Mouse (Mus musculus) ovary, postnatal 10 days (tissue): Measurements from ENCODE around the gene Kmt2d.

Experiments
- DNase-seq: peaks from one replicate; pipeline ENCODE4 v3.0.0; 2022; ENCODE audit warnings: low spot score

Kmt2d gene

DNA sequence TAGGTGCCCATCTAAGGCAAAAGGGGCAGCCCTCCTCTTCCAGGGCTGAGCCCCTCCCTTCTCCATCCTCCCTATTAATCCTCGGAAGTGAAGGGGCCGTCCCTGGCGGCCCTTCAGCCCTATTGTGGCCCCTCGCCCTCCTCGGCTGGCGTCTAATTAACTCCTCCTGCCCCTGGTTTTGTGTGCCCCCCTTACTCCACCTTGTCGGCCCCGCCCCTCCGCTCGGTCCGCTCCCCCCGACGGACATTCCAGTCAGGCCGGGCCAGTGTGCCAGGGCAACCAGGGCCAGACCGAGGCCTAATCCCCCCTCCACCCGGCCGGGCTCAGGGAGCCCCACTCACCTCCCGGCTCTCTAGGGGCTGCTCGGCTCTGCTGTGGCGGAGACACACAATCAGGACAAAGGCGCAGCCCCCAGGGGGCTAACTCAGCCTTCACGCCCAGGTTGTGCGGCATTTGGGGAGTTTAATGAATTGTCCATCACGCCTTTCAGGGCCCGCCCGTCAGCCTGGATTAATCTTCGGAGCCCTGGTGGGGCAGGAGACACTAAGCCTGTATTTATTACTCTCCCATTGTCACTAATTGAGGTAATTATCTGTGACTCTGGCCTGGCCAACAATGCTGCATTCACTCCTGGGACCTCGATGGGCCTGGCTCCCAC, 73.0 kb downstream of the Kmt2d start:
- DNase-seq, result no peak

DNA sequence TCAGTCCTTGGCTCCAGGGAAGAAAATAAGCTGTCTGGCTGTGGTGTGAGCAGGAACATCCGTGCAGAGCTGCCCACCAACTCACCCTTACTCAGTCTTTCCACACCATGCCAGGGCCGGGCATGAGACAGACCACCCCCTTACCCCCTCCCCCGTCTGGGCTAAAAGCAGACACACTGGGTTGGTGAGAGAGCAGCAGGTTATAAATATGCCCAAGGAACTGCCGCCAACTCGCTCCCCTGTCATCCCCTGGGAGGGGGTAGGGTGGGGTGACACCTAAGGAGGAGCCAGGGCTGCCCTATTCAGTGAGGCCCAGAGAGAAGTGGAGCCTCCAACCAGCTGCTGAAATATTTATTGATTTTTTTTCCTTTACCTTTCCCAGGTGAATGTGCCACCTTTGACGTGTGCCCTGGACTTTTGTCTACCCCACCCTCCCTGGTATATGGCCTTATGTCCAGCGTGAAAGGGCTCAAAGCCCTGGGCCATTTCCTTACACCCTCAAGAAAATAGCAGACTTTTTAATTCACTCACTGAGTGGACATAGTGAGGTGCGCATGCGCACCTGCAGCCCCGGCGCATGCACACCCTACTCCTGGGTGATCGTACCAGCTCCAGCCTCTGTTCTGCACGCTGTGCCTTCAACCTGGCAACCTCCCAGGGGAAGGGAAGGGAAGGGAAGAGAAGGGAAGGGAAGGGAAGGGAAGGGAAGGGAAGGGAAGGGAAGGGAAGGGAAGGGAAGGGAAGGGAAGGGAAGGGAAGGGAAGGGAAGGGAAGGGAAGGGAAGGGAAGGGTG, 74.0 kb downstream of the Kmt2d start:
- no peak for DNase-seq

DNA sequence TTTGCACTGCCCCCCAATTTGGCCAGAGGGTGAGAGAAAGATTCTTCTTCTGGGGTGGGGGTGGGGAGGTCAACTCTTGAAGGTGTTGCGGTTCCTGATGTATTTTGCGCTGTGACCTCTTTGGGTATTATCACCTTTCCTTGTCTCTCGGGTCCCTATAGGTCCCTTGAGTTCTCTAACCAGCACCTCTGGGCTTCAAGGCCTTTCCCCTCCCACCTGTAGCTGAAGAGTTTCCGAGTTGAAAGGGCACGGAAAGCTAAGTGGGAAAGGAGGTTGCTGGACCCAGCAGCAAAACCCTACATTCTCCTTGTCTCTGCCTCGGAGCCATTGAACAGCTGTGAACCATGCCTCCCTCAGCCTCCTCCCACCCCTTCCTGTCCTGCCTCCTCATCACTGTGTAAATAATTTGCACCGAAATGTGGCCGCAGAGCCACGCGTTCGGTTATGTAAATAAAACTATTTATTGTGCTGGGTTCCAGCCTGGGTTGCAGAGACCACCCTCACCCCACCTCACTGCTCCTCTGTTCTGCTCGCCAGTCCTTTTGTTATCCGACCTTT, 77.8 kb downstream of the Kmt2d start:
- DNase-seq, result no peak

DNA sequence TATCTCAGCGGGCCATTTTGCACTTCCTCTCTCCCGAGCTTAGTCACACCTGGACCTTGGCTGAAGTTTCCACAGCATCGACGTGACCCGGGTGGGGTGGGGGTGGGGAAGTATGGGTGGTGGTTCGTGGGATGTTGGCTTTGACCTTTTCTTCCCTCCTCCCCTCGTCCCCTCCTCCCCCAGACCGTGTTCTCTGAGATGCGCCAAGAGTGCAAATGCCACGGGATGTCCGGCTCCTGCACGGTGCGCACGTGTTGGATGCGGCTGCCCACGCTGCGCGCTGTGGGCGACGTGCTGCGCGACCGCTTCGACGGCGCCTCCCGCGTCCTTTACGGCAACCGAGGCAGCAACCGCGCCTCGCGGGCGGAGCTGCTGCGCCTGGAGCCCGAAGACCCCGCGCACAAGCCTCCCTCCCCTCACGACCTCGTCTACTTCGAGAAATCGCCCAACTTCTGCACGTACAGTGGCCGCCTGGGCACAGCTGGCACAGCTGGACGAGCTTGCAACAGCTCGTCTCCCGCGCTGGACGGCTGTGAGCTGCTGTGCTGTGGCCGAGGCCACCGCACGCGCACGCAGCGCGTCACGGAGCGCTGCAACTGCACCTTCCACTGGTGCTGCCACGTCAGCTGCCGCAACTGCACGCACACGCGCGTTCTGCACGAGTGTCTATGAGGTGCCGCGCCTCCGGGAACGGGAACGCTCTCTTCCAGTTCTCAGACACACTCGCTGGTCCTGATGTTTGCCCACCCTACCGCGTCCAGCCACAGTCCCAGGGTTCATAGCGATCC, 78.6 kb downstream of the Kmt2d start:
- no peak for DNase-seq

DNA sequence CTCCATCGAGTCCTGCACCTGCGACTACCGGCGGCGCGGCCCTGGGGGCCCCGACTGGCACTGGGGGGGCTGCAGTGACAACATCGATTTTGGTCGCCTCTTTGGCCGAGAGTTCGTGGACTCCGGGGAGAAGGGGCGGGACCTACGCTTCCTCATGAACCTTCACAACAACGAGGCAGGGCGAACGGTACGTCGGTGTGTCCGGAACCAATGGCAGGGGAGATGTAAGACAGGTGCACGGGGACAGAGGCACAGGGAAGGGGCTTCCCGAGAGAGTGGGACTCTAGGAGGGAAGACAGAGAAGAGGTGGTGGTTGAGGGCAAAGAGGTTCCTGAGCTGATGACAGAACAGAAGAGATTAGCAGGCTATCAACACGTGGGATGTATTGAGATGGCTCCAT, 79.2 kb downstream of the Kmt2d start:
- DNase-seq, result no peak

DNA sequence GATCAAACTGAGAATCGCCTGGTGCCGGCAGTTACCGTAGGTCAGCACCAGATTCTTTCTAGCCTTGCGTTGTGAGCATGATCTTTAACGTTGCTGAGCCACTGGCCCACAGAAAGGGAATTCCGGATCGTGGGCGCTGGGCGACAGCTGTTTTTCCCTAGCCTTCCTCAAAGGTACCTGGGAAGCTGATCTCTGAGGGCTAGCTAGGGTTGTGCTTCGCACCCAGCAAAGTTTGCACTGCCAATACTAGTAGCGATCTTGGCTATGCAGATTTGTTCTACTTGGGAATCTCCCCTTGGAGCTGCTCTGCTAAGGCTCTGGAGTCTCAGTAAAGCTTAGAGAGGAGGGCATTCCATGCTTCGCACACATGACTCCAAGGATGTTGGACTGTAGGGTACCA, 79.8 kb downstream of the Kmt2d start:
- no peak for DNase-seq

DNA sequence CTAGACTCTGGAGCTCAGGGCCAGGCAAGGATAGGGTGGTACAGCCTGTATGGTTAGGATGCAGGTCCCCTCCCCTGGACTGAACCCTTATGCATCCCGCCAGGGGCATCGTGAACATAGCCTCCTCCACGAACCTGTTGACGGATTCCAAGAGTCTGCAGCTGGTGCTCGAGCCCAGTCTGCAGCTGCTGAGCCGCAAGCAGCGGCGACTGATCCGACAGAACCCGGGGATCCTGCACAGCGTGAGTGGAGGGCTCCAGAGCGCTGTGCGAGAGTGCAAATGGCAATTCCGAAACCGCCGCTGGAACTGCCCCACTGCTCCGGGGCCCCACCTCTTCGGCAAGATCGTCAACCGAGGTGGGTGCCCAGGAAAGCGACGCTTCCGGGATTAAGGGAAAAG, 80.2 kb downstream of the Kmt2d start:
- DNase-seq, result no peak

DNA sequence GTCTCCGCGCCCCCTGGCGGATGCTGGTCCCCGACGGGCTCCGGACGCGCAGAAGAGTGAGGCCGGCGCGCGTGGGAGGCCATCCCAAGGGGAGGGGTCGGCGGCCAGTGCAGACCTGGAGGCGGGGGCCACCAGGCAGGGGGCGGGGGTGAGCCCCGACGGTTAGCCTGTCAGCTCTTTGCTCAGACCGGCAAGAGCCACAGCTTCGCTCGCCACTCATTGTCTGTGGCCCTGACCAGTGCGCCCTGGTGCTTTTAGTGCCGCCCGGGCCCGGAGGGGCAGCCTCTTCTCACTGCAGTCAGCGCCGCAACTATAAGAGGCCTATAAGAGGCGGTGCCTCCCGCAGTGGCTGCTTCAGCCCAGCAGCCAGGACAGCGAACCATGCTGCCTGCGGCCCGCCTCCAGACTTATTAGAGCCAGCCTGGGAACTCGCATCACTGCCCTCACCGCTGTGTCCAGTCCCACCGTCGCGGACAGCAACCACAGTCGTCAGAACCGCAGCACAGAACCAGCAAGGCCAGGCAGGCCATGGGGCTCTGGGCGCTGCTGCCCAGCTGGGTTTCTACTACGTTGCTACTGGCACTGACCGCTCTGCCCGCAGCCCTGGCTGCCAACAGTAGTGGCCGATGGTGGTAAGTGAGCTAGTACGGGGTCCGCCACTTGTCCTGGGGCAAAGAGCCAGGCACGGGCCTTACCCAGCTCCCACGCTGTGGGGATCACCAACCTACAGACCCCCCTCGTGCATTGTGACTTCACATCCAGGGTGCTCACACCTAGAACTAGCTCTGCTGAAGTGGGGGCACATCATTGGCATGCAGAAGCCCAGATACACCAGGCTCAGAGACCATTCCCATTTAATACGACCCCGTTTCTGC, 81.1 kb downstream of the Kmt2d start, which contains the start of gene Wnt1:
Gene Wnt1, plus strand, starts transcription at position 197 of the 875 bp plus-strand sequence.
- no peak for DNase-seq

DNA sequence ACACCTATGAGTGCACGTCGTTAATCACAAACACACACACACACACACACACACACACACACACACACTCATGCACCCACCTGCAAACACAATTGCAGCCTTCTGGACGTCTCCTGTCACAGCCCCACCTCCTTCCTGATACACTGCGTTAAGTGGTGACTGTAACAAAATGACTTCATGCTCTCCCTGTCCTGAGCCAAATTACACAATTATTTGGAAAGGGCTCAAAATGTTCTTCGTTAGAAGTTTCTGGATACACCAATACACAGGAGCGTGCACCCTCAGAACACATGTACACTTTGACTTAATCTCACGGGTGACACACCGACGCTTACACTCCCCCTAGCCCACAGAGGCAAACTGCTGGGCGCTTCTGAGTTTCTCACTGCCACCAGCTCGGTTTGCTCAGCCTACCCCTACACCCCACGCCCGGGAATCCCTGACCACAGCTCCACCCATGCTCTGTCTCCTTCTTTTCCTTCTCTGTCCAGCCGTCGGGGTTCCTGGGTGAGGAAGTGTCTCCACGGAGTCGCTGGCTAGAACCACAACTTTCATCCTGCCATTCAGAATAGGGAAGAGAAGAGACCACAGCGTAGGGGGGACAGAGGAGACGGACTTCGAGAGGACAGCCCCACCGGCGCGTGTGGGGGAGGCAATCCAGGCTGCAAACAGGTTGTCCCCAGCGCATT, 81.9 kb downstream of the Kmt2d start:
- no peak for DNase-seq

DNA sequence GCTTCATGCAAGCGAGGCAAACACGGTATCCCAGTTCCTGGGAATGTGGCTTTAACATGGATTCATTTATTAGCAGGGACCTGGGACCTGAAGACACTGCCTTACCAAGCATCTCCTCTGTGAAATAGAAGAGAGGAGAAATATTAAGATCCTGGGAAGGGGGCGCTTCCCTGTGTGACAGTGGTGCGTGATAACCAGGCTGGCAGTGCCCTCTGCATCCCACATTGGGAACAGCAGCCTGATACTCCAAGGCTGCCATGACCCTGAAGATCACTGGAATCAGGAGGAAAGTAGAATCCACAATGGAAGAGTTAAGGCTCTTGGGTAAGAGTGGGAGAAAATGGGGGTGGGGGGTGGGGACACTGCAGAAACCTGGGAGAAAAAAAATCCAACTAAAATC, 83.1 kb downstream of the Kmt2d start:
- DNase-seq, result no peak

DNA sequence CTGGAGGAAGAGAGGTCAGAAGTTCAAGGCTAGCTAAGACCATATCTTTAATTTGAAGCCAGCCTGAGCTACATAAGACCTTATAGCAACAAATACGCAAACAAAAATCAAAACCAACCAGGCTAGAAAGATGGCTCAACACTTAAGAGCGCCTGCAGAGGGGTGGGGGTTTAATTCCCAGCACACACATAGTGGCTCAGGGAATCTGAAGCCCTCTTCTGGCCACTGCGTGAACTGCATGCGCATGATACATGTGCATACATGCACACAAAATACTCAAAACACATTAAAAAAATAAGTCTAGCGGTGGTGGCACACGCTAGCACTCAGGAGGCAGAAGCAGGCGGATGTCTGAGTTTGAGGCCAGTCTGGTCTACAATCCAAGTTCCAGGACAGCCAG, 85.3 kb downstream of the Kmt2d start:
- DNase-seq, result no peak
